Mouse (Mus musculus) cerebellum, adult 11-12 months (tissue): ENCODE measurements around the gene Ptpn14.
A peak's percentile ranks its signal among the peaks of the same experiment; 100 is the strongest.
"Not testable (repeated sequence)": the region's sequence is repeated elsewhere in the genome, so short reads cannot be mapped to it uniquely, and the experiment has no call there.

ENCODE experiments used
- DNase-seq: peaks from one replicate; pipeline ENCODE4 v3.0.0; 2022

Ptpn14 gene

DNA sequence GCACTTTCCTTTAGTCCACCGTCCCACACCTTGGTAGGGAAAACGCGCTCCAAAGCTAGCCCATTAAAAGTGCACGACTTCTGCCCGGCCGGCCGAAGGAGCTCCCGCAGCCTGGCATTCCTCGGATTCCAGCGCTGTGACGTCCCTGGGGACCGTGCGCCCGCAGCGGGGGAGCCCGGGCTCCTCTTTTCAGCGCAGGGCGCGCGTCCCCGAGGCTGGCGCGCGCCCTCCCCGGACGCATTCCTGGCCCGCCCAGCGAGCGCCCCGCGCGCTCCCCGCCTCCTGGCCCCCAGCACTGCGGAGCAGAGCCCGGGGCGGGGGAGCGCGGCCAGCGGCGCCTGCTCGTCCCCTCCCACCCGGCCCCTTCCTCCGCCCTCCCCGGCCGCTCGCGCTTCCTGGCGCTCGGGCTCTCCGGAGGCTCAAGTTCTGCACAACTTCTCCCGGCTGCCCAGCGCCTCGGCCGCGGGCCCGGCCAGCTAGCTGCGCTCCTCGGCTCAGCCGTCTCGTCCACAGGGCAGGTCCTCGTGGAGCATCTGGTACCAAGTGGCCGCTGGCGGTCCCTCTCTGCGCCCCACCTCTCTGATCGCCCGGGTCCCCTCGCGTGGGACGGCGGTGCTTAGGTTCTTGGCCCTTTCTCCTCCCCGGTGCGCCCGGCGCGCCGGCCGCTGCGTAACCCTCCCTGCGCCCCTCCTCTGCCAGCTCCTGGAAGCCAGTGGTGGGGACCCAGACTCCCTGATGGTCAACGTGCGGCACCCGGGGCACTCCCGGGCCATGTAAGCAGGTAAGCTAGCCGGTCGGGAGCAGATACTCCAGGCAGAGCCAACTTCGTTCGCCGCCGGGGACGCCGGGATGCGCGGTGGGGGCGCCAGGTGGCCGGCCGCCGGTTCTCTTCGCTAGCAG lies at the start of gene Ptpn14:
Gene Ptpn14, plus strand, starts transcription at position 385 of the 900 bp plus-strand sequence.
- no peak for DNase-seq

DNA sequence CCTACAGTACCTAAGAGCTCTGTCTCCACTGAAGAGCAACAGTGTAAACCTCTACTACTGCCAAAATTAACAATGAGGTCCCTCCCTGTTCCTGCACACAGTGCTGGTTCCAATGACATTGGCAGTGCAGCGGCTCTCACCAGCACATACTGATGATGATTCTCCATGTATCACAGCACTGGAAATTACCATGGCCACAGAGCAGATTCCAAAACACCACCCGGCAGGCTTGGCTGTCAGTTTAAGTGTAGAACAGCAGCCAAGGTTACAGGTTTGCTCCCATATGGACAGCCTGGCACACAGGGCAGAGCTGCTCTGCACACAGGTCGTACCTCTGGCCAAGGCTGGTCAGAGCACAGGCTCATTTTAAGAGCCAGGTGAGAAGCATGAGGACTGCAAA lies 48.5 kb upstream of the Ptpn14 start:
- DNase-seq: peak; percentile 75

DNA sequence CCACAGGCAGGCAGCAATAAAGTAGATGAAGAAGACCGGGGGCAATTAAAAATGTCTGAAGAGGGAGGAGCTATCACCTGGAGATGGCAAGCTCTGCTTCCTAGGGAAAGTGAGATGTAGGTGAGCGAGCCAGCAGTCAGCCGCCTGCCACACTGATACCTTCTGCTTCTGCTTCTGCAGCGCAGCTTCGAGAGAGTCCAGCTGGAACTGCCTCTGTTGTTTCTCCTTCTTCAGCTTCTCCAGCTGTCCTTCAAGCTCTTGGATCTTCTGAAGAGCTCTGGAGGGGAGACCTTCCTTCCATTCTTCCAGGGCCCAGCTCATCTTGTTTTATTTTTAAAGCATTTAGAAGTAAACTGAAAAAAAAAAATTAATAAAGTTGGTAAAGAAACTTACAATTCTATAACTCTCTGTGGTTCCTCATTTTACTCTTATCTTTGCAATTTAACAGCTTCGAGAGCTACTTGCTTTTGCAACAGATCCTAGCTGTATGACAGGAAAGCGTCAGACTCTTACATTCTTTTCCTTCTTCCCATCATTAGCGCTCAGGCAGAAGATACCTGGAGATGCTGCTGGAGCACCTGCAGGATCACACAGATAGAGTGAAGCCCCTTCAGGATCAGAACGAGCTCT lies 43.2 kb upstream of the Ptpn14 start:
- no peak for DNase-seq

DNA sequence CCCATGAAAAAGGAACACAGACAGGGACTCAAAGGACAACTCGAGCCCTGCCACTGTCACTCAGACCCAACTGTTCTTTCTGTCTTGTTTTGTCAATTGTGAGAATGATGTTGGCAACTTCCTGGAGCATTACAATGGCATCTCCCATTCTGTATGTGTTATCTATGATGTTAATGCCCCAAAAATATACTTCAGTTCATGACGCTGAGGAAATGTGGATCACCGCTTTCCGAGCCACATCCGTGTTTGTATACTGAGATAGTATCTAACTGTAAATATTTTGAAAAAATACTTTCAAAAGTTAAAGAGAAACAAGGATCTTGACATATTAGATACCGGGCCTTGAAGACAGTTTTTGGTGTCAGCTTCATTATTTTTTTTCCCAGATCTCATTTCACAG lies 42.0 kb upstream of the Ptpn14 start:
- no peak for DNase-seq

DNA sequence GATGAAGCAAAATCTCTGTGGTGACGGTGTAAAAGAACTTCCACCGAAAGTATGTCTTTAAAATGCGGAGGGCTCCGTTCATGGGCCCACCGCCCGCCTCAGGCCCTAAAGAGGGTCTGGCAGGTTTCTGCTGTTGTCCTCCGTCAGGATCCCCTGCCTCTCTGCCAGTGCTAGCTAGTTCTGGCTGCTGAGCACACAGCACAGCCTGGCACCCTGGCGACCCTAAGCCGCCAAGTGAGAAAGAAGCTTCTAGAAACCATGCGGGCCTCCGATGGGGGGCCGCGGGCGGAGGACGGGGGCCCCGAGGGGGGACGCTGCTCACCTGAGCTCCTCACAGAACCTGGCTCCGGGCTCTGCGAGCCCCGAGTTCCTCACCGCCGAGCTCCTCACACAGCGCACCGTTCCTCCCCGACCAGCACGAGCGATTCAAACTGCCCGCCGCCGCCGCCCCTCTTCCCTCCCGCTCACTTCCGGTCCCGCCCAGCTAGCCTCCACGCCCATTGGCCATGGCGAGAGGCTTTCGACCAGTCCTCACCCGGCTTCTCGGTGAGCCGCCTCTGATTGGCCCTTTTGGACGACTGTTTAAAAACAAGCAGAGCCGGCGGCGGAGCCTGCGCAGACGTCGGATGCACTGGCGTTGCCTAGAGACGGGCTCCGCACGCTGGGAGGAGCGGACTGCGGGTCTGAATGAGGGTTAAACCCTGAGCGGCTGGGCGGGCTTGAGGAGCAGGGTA lies 40.2 kb upstream of the Ptpn14 start, which contains the start of gene Cenpf:
Gene Cenpf, minus strand, starts transcription at position 433 of the 734 bp plus-strand sequence.
- peak; percentile 96 for DNase-seq

DNA sequence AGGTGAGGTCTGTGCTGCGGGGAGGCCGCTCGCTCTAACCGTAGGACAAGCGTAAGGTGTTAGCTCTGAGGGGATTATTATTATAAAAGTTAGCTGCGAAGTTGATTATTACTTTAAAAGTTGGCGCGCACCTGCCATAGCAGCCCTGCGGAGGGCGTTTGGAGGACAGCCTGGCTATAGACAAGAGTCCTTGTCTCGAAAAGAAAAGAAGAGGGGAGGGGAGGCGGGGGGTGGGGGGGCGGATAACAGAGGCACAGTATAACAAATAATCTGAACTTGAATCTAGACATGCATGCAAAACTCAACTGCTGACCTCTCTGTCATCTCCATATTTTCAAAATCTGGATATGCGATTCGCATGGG lies 39.7 kb upstream of the Ptpn14 start:
- no peak for DNase-seq

DNA sequence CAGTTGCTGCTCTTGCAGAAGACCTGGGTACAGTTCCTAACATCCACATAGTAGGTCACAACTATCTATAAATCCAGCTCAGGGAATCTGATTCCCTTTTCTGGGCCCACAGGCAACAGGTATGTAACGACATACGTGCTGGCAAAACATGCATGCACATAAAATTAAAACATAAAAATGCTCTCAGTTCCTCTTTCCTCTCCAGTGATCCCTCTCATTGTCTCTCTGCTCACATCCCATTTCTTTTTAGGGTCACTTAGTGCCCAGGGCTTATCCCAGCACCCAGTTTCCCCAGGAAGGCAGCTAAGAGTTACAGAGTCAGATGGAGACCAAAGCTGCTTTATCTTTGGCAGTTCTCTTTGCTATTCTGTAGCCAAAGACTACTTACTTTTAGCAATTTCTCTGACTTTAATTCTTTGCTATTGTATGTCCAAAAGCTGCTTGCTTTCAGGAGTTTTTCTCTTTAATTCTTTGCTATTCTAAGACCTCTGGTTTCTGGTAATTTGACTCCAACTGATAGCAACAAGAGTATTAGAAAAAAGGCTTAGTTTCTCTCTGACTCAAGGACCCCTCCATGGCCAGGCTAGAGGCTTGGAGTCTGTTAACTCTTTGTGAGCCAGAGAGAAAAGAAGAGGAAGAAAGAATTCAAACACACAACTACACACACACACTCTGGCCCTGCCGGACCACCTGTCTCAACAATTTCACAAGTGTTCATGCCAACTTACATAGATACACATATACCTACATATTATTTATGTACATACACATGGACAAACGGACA lies 38.8 kb upstream of the Ptpn14 start:
- no peak for DNase-seq

DNA sequence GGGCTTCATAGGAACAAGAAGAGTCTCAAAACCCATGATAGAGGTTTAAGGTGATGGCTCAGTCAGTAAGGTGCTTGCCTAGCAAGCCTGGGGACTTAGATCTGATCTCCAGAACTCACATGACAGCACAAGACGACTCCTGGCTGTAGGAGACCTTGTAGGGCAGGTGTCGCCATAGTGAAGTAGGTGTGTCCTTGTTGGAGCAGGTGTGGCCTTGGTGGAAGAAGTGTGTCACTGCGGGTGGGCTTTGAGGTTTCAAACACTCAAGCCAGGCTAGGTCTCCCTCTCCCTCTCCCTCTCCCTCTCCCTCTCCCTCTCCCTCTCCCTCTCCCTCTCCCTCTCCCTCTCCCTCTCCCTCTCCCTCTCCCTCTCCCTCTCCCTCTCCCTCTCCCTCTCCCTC lies 35.6 kb upstream of the Ptpn14 start:
- not testable (repeated sequence) for DNase-seq

DNA sequence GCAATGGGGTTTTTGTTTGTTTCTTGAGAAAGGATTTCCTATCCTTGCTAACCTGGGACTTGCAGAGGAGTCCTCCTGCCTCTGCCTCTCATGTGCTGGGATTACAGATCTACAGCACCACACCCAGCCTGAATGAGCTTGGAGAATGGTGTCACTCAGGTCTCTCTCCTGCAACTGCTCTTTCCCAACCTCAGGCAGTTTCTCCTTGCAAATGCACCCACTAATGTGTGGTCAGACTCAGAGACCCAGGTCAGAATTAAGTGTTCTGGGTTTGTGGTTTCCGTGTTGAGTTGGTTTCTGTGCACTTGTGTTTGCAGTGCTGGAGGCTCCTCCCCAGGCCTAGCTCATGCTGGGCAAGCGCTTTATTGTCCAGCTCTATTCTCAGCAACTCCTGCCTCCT lies 33.7 kb upstream of the Ptpn14 start:
- DNase-seq: no peak

DNA sequence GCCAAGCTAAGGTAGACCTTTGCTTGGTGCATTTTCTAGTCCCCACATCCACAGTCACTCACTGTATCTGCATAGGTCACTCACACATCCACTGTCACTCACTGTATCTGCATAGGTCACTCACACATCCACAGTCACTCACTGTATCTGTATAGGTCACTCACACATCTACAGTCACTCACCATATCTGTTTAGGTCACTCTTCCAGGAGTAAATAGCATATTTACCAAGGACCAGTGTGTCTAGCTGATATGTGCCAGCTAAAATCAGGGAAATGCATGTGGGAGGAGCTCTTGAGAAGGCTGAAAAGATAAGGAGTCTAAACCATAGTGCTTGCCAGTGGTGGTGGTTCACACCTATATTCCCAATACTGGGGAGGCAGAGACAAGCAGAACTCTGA lies 32.7 kb upstream of the Ptpn14 start:
- no peak for DNase-seq

DNA sequence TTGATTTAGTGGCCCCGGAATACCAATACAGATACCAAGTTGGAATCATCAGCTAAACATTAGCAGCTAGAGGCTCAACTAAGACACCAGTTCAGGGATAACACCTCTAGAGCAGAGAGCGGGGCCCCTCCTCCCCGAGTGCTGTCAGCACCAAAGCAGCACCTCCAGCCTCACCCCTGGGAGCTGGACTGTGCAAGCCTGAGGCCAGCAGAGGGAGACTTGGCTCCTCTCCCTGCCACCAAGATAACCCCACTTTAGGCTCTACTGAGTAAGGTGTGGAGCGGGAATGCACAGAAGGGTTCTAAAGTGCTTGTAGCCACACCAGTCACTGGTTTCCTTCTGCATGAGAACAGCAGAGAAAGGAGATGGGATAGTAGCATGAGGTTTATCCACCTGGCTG lies 29.7 kb upstream of the Ptpn14 start:
- no peak for DNase-seq

DNA sequence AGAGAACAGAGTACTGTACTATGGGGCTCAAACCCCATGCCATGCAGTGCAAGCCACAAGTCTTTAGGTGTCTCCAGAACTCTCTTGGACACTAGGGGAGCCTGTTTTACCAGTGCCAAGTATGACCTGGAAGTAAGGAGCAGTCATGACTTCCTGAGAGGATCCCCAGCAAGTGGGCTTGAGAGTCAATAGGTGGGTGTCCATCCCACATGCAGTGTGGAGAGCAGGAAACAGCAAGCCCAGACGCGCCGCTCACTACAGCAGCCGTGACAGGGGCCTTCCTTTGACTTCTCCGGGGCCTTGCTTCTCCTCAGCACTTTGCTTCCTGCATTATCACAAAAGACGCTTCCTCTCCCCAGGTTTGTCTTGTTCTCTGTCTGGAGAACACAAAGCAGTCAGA lies 27.9 kb upstream of the Ptpn14 start:
- DNase-seq: no peak

DNA sequence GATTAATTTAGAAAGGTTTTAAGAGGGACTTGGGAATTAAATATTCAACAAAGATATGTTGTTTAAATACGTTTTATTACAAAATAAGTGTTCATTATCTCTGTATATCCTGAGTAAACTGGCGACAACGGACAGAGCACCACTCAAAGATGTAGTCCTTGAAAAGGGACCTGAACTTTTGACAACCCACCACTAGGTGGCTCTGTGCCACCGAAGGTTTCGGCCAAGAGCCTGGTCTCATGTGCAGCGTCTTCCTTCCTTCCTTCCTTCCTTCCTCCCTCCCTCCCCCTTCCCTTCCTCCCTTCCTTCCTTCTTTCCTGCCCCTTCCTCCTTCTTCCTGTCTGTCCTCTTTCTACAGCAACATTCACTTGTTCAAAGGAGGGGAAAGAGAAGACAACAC lies 27.1 kb upstream of the Ptpn14 start:
- DNase-seq: peak; percentile 31

DNA sequence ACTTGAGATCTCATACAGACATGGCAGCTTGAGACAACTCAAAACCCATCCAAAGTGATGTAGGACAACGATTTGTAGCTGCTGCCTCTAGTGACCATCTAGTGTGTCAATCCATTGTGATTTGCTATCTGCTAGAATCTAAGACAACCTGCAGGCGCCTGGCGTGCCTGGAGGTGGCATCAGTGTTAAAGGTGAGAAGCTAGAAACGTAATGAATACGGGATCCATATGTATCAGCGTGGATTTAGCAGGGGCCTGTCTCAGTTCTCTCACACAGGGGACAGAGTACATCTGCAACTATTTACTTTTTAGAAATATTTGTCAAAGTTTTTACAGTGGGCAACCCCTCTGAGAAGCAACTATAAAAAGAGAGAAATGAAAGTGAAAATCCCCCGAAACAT lies 24.9 kb upstream of the Ptpn14 start:
- DNase-seq: no peak

DNA sequence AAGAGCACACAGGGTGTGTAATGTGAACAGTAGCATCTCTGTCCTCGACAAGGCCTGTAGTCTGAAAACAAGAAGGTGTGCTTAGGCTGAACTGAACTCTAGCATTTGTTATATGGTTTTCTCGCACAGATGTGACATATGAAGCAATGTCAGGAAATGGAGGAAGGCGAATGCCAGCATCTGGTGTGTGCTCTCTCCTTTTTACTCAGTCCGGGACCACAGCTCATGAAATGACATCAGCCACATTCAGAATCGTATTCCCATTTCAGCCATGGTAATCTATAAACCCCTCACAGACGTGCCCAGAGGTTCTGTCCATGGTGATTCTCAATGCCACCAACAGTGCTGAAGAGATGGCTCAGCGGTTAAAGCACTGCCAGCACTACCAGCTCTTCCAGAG lies 24.5 kb upstream of the Ptpn14 start:
- DNase-seq: no peak

DNA sequence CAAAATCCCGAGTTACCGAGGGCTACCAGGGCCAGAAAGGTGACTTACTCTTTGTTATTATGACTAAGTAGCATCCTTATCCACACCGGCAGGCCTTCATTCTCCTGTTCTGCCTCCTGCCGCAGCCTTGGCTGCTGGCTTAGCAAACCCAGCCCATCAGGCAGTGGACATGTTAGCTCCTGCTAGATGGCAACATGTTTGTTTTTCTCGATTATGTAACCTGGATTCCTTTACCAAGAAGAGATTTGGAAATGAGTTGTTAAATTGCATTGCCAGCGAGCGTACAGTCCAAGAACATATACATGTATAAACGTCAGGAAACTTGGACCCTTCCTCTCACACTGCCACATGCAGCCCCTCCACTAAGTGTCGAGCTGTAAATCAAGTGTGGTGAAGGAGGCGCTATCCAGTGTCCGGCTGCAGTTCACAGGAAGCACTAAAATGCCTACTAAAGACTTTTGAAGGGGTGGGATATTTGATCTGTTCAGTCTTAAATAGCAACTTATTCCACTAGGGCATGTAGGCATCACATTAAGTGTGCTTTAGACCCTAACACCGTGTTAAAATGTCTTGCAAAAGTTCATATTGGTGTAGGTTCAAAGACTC lies 21.9 kb upstream of the Ptpn14 start:
- no peak for DNase-seq

DNA sequence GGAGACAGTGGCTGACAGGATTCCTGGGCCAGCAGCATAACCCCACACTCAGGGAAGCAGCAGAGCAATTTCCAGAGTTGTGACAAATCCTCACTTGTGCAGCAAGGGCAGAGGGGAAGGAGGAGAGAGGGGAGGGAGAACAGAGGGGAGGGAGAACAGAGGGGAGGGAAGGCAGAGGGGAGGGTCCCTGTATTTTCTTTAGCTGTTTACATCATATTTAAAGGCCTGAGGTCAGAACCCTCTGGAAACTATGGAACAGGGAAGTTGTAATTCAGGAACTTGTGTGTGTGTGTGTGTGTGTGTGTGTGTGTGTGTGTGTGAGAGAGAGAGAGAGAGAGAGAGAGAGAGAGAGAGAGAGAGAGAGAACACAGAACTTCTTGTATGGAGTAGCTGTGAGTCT lies 21.1 kb upstream of the Ptpn14 start:
- no peak for DNase-seq

DNA sequence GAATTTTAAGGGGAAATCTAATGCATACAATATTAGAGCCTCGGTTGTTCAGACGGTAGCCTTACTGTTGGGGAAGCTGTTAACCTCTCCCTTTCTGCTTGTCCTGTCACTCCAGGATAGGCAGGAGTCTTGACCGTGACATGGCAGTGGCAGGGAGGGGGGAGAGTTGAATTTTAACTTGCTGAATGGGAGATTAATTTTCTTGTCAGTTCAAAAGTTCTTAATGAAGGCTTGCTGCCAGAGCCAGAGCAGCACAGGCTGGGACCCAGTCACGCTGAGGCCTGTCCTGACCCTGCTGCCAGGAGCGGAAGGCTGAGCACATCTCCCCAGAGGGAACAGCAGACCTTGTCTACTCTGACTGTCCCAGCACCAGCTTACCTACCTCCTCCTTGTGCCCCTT lies 20.6 kb upstream of the Ptpn14 start:
- DNase-seq: no peak

DNA sequence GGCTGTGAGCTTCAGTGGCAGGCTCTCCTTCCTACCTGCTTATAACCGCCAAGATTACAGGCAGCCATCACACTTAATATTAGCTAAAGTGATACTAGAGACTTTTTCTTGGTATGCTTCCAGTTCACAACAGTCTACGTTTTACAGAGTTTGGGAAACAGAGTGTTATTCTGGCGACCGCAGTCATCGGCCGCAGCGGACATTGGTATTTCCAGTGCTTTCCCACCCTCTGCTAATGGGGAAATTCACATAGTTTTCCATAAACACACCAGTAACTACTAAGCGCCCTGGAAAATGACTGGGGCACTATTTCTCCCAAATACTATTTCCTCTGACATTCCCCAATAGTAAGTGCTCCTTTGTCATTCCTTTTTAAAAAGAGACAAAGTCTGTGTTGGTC lies 19.1 kb upstream of the Ptpn14 start:
- DNase-seq: no peak

DNA sequence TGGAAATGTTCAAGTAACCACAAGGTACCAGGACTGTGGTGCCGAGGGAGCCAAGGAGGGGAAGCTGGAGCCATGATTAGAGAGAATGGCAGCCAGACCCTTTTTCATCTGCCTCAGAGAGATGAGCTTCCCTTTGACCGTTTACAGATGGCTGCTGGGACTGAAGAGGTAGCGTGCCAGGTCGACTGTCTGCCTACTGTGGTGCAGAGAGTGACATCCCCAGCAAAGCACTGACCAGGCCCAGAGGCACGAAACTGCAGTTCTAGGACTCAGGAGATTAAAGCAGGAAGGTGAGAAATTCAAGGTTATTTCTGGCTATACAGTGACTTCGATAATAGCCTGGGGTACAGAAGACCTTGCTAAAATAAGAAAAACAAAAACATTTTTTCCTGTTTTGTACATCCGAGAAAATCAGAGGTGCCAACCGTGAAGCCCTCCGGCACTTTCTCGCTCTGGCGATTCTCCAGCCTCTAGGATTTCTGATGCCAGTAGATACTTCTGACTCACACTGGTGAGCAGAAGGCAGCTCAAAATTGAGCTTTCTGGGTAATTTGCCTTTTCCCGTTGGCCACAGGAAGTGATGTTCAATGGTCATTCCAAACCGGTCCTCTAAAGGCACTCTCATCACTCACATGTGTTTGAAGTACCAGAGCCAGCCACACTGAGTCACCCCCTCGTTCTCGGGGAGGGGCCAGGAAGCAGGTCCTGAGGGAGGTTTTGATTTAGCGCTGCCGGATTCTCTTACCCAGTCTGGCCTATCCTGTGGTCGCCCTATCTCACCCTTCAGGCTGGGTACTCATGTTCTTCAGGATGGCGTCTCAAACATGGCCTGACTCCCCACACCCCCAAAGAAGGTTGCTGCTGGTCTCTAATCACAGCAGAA lies 11.9 kb upstream of the Ptpn14 start:
- DNase-seq: peak; percentile 12

DNA sequence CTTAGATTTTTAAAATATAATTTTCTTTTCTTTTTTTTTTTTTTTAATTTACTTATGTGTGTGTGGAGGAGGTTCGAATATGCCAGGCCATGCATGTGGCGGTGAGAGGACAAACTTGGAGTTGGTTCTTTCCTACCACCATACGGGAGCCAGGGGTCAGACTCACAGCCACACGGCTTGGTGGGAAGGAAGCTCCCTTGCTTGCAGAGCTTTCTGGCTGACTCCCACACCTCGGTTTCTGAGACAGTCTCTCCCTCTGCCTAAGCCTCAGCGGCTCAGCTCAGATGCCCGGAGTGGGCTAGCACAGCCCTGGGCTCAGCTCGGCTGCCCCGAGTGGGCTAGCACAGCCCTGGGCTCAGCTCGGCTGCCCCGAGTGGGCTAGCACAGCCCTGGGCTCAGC lies 10.5 kb upstream of the Ptpn14 start:
- DNase-seq: no peak

DNA sequence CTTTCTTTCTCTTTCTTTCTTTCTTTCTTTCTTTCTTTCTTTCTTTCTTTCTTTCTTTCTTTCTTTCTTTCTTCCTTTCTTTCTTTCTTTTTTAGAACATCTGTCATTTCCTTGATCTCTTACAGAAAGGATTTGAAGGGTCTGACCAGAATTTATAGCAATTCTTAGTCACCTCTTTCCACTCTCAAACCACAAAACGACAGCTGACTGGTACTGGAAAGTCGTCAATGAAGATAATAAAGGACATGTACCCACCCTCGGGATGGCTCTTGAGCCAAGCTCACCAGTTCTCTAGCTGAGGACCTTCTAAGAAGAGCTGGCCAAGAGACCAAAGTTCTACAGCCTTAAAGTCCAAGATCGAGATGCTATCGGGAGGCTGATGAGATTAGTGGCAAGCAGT lies 9.5 kb upstream of the Ptpn14 start:
- no peak for DNase-seq
